Mouse (Mus musculus) thymus, adult 2 months (tissue): ENCODE results near the gene Gm20388.

Experiments
- CTCF ChIP-seq: fragments of 200-500 bp; IDR thresholded peaks from 2 replicates; pipeline ENCODE4 v1.5.1; 2012; ENCODE audit warnings: mild to moderate bottlenecking, control low read depth, low read length, moderate library complexity, borderline replicate concordance; ENCODE audit not compliant: control insufficient read depth, poor library complexity, insufficient read depth; ENCODE audit errors: extremely low read depth
- POLR2A ChIP-seq: fragments of 200-500 bp; IDR thresholded peaks from 2 replicates; pipeline ENCODE4 v1.6.1; 2012; ENCODE audit warnings: mild to moderate bottlenecking, low read length, control low read depth, moderate library complexity; ENCODE audit not compliant: control insufficient read depth, poor library complexity, insufficient read depth; ENCODE audit errors: extremely low read depth

GRCm38 (mm10) chr8:122269404-122269803 lies 2358.8 kb downstream of the Gm20388 start:
- peak; percentile 95 for TF ChIP-seq CTCF
- TF ChIP-seq POLR2A: no peak
